Mouse (Mus musculus): ENCODE results near the gene Maml2.

The Maml2 gene

DNA sequence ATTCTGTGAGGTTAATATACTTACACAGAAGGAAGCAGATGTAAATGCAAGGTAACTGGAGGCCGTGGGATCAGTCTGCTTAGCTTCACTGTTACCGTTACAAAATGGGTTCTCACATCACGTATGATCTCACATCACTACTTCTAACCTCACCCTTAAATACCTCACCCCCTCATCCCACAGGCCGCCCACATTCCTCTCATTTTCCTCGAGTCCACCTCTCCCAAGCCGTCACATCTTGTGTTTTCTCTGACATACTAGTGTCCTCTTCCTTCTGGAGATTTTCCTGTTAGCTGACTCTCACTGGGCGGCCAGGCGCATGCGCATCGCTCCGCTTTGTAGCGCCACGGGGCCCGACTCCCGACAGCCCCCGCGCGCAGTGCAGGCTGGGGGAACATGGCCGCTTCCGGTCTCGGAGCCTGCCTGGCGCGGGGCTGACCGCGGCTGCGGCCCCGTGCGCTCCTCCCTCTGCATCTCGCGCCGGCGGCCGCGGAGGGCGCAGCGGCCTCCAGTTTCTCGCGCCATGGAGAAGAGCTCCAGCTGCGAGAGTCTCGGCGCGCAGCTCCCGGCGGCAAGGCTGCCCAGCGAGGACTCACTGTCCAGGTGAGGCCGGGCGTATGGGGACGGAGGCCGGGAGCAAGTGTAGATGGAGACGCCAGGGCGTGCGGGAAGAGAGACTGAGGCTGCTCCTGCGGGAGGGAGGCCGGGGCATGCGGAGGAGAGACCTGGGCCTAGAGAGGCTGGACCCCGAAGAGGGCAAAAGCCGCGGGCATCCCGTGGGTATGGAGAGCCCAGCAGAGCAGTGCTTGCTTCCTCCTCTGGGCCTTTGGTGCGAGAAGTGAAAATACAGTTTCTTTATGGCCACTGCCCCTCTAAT, 451.3 kb downstream of the Maml2 start:
- peak; percentile 96 for DNase-seq (ENCODE audit: low spot score)

DNA sequence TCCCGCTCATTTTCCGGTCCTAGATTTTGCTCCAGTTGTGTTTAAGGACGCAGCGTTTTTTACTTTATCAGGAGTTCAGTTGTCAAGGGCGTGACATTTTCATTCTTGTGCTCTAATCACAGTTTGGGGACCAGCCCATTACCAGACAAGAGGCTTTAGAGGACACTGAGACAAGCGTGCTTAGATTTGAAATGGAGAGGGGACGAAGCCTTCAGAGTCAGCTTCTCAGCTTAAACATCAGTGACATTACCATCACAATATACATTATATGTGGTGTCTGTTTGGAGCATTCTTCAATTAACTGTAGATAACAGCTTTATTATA, 451.9 kb downstream of the Maml2 start:
- DNase-seq (ENCODE audit: low spot score) = no peak

DNA sequence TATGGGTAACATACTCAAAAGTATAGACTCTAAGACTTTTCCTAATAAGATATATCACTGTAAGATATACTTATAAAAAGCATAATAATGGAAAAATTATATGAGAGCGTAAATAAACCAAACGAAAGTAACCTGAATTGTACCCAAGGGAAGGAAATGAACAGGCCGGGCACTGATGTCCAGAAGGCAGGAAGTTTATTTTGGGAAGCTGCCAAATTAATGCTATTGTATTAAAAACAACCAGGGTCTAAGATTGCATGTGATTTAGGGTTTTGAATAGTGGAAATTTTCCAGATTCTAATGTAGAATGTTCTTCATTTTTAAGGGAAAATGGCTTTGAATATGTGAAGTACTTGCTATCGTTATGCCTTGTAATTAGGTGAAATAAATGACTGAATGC, 454.8 kb downstream of the Maml2 start:
- no peak for DNase-seq (ENCODE audit: low spot score)
